Mouse (Mus musculus): ENCODE measurements at regions not wholly inside any gene's neighbourhood (a gene's known extent, or its start where the extent isn't known, plus 50 kb on each side); places are given as distances from the start of the nearest gene placed in this dataset.

GRCm38 (mm10) chr11:34153749-34154525 lies 54.0 kb downstream of the Foxi1 start:
- ATAC-seq (replicated peaks; ENCODE audit: low FRiP score, low TSS enrichment, poor library complexity, severe bottlenecking) = no peak

DNA sequence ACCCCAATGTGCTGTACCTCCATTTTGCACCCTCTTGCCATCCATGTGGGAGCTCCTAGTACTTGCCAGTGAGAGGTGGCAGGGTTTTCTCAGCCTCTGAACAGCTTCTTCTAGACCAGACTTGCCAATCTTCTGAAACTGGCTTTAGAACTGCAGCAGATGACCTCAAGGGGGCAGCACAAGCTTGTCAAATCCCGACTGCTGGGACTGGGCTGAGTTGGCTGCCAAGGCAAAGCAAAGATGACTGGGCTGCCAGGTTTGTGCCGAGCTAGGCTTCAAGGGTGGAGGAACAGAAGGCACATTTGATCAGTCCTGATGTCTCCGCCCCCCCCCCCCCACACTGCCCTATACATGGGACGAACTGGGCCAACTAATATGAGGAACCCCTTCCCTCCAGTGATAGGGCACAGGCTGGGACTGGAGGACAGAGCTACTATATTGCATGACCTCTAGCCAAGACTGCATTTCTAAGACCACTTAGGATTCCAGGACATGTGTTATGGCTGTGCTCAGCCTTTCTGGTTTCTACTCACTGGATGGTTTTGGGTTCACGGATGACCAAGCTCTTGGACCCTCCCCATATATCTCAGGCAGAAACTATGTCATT lies 51.1 kb upstream of the 4930469K13Rik start:
- peak; percentile 78 for ATAC-seq (replicated peaks; ENCODE audit: low FRiP score, low TSS enrichment, poor library complexity, severe bottlenecking)

Measured in megakaryocyte-erythroid progenitor cell, adult 5-6 weeks (primary cell).